Mouse (Mus musculus): ENCODE data around the gene Scgb2b7. TPM values are rescaled to one million over a fixed set of nuclear protein-coding genes. Genes with fewer than 3 reads are reported as not detected.
"Not testable (repeated sequence)": the region's sequence is repeated elsewhere in the genome, so short reads cannot be mapped to it uniquely, and the experiment has no call there.

Gene Scgb2b7
- total RNA-seq (2021): not detected

DNA sequence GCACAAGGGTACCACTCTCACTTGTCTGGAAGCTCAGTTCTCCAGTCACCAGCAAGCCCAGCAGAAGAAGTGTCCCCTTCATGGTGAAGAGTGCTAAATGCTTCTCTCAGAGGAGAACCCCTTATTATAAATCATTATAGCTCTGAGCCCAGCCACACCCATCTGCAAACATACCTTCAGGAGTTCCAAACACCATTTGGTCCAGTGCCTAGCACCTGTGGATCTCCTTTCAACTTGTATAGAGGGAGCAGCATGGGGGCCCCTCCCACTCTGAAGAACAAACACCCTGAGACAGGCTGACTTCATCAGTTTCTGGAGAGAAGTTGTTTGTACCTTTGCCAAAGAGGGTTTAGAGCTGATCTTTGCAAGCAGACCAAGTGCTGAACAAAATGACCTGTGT, at the start of gene Scgb2b7:
TSS of gene Scgb2b7 (minus strand) at position 101 of the 400 bp plus-strand sequence.
- DNase-seq; intact Hi-C loops (cut with DNase I): not testable (repeated sequence)

DNA sequence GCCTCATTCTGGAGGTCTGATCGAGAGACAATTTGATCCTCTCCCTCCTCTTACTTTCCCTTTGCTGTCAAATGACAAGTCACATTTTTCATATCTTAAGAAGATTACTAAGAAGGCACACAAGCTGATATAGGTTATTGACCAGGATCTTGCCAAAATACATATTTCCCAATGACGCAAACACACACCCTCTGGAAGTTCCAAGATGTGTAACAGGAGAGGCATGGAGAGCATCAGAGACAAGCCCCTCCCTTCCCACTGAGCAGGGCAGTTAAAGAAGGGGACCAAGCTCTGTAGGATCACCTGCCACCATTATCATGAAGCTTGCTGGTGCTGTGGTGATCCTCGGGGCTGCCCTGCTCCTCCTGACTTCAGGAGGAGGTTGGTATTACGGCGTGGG, 6.8 kb upstream of the Scgb2b7 start, which contains the start of gene Scgb1b7:
TSS of gene Scgb1b7 (plus strand) at position 301 of the 400 bp plus-strand sequence.
- intact Hi-C loops (cut with DNase I); DNase-seq: not testable (repeated sequence)

Other genes with a start within 250 kb of the Scgb2b7 start
- gene Scgb1b7, start 6.9 kb upstream of the Scgb2b7 start, total RNA-seq (2021): not detected